Mouse (Mus musculus): Measurements from ENCODE around the gene Sec13.

DNA sequence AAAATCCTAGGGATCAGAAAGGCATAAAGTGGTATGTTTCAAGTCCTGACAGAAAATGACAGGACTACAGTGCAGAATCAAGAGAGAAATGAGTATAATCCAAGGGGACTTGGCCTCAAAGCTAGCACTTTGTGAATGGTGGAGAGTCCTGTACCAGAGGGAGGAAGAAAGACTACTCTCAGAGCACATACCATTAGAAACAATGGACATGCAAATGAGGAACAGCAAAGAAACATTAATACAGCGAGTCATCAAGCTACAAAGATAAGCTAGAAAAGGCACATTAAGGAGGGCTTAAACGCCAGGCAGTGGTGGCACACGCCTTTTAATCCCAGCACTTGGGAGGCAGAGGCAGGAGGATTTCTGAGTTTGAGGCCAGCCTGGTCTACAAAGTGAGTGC is 9.2 kb downstream of the Sec13 start:
- TF ChIP-seq CTCF (IDR thresholded peaks at IDR 0.05; ENCODE audit: low read depth, low read length) (no peak), POLR2A (IDR thresholded peaks at IDR 0.05; ENCODE audit: insufficient read depth, low read length) (no peak), EP300 (IDR thresholded peaks at IDR 0.05; ENCODE audit: insufficient read depth, low read depth, low read length) (no peak)
